Mouse (Mus musculus) lung, embryonic 16.5 days (tissue): ENCODE results near the gene Acad10. TPM values are rescaled to one million over a fixed set of nuclear protein-coding genes. Genes with fewer than 3 reads are reported as not detected.

Experiments
- ATAC-seq: fragments of 200-750 bp; cut with Nextera tagmentation; 2 replicates; pipeline ENCODE4 v1.8.0; 2017; ENCODE audit warnings: low read depth, mild to moderate bottlenecking, moderate library complexity
- H3K27ac ChIP-seq: fragments of 300-500 bp; sonication (generic); 2 replicates; pipeline ENCODE4 v1.5.1; 2014; ENCODE audit warnings: mild to moderate bottlenecking, control low read depth, low read length
- H3K27me3 ChIP-seq: fragments of 300-500 bp; sonication (generic); 2 replicates; pipeline ENCODE4 v1.6.1; 2014; ENCODE audit warnings: low read depth, low read length, mixed read lengths; ENCODE audit not compliant: control insufficient read depth, insufficient read depth
- H3K36me3 ChIP-seq: fragments of 300-500 bp; sonication (generic); 2 replicates; pipeline ENCODE4 v1.6.1; 2014; ENCODE audit warnings: low read length; ENCODE audit not compliant: control insufficient read depth, insufficient read depth
- H3K4me1 ChIP-seq: fragments of 300-500 bp; sonication (generic); replicated peaks from 2 replicates; pipeline ENCODE4 v1.6.1; 2014; ENCODE audit warnings: low read length, mixed read lengths; ENCODE audit not compliant: control insufficient read depth, insufficient read depth
- H3K4me2 ChIP-seq: fragments of 300-500 bp; sonication (generic); 2 replicates; pipeline ENCODE4 v1.6.1; 2014; ENCODE audit warnings: low read depth, low read length, control low read depth
- H3K4me3 ChIP-seq: fragments of 300-500 bp; sonication (generic); 2 replicates; pipeline ENCODE4 v1.5.1; 2014; ENCODE audit warnings: mild to moderate bottlenecking, low read length, control low read depth
- H3K9ac ChIP-seq: fragments of 300-500 bp; sonication (generic); 2 replicates; pipeline ENCODE4 v1.6.1; 2014; ENCODE audit warnings: low read length, control low read depth
- H3K9me3 ChIP-seq: fragments of 300-500 bp; sonication (generic); 2 replicates; pipeline ENCODE4 v1.6.1; 2016; ENCODE audit warnings: low read length; ENCODE audit not compliant: control insufficient read depth
- WGBS: fragments of 180-500 bp; shearing (Covaris S2); extraction: QIAGEN DNeasy Blood & Tissue Kit; methylation state at CpG from one replicate; pipeline ENCODE4 v1.1.7; 2014; 5-methylcytosine and 5-hydroxymethylcytosine counted together
- polyA plus RNA-seq: library from polyadenylated mRNA; unstranded; fragments of >200 nt; fragmentation: Nextera tagmentation; extraction: Ambion mirVana; gene quantifications from 2 replicates; pipeline ENCODE4 v1.2.1, GENCODE M21; 2015

Acad10 gene
- polyA plus RNA-seq, 1 experiment from 2014 or later: 3.1 TPM

GRCm38 (mm10) chr5:121593451-121594401 lies 66.6 kb downstream of the Acad10 start, which contains the start of gene Aldh2:
Aldh2 (minus strand) TSS chr5:121593824.
- Histone ChIP-seq H3K4me3 (peak within 1 kb of the TSS; percentile 76), H3K9ac (peak within 1 kb of the TSS; percentile 81), H3K4me2 (peak within 1 kb of the TSS; percentile 80), H3K27ac (peak within 1 kb of the TSS; percentile 89), H3K4me1 (peaks cover 19% of the 10 kb centered on the region), H3K27me3 (no peaks in the 10 kb centered on the region), H3K9me3 (no peaks in the 10 kb centered on the region), H3K36me3 (no peaks in the 10 kb centered on the region)
- 5% methylated on average over 47 of the region's 47 CpGs for WGBS
- ATAC-seq: peak; percentile 92

GRCm38 (mm10) chr5:121592816-121593407 lies 67.4 kb downstream of the Acad10 start:
- Histone ChIP-seq H3K9ac (peak overlapping the region; percentile 81), H3K4me2 (peak overlapping the region; percentile 80), H3K4me3 (peak overlapping the region; percentile 76), H3K27me3 (no peaks in the 10 kb centered on the region), H3K36me3 (no peaks in the 10 kb centered on the region), H3K27ac (peak overlapping the region; percentile 89), H3K9me3 (no peaks in the 10 kb centered on the region), H3K4me1 (peaks cover 22% of the 10 kb centered on the region)
- peak; percentile 59 for ATAC-seq
- WGBS: 2% methylated on average over 33 of the region's 33 CpGs

GRCm38 (mm10) chr5:121592064-121592815 lies 68.1 kb downstream of the Acad10 start:
- WGBS: 46% methylated on average over 11 of the region's 11 CpGs
- peak overlapping the region; percentile 30 for H3K27ac ChIP-seq
- H3K36me3 ChIP-seq: no peaks in the 10 kb centered on the region
- no peak for ATAC-seq
- peak overlapping the region; percentile 80 for H3K4me2 ChIP-seq
- peaks cover 28% of the 10 kb centered on the region for H3K4me1 ChIP-seq
- H3K4me3 ChIP-seq: peak overlapping the region; percentile 76
- no peaks in the 10 kb centered on the region for H3K27me3 ChIP-seq
- H3K9ac ChIP-seq: peak overlapping the region; percentile 81
- no peaks in the 10 kb centered on the region for H3K9me3 ChIP-seq

- H3K9me3 ChIP-seq: no peaks in the 10 kb centered on the region
- H3K4me2 ChIP-seq: peak overlapping the region; percentile 80
- peak overlapping the region; percentile 12; the same call in 1 of the 2 replicates for H3K9ac ChIP-seq
- WGBS: 51% methylated on average over 11 of the region's 11 CpGs
- no peaks in the 10 kb centered on the region for H3K27me3 ChIP-seq
- H3K36me3 ChIP-seq: no peaks in the 10 kb centered on the region
- H3K4me3 ChIP-seq: peak overlapping the region; percentile 76
- peak overlapping the region; percentile 30; the same call in 1 of the 2 replicates for H3K27ac ChIP-seq
- peaks cover 35% of the 10 kb centered on the region for H3K4me1 ChIP-seq
- ATAC-seq: no peak
These were observed 68.8 kb downstream of the Acad10 start for GRCm38 (mm10) chr5:121591417-121592063.

- H3K27me3 ChIP-seq: no peaks in the 10 kb centered on the region
- WGBS: 85% methylated on average over 6 of the region's 6 CpGs
- no peak overlapping the region for H3K9ac ChIP-seq
- no peak overlapping the region for H3K4me2 ChIP-seq
- peaks cover 45% of the 10 kb centered on the region for H3K4me1 ChIP-seq
- H3K9me3 ChIP-seq: no peaks in the 10 kb centered on the region
- H3K36me3 ChIP-seq: no peaks in the 10 kb centered on the region
- no peak overlapping the region for H3K27ac ChIP-seq
- H3K4me3 ChIP-seq: no peak overlapping the region
- no peak for ATAC-seq
These were observed 70.4 kb downstream of the Acad10 start for GRCm38 (mm10) chr5:121589928-121590327.

- Histone ChIP-seq H3K27me3 (no peaks in the 10 kb centered on the region), H3K4me3 (no peak overlapping the region), H3K9ac (no peak overlapping the region), H3K36me3 (no peaks in the 10 kb centered on the region), H3K27ac (peak overlapping the region; percentile 75), H3K9me3 (no peaks in the 10 kb centered on the region), H3K4me1 (peaks cover 46% of the 10 kb centered on the region), H3K4me2 (peak overlapping the region; percentile 34)
- 21% methylated on average over 6 of the region's 6 CpGs for WGBS
- ATAC-seq: peak; percentile 79
These were observed 73.8 kb downstream of the Acad10 start for GRCm38 (mm10) chr5:121586400-121587039.

GRCm38 (mm10) chr5:121585699-121586098 lies 74.6 kb downstream of the Acad10 start:
- Histone ChIP-seq H3K4me2 (no peak overlapping the region), H3K4me3 (no peak overlapping the region), H3K36me3 (no peaks in the 10 kb centered on the region), H3K27me3 (no peaks in the 10 kb centered on the region), H3K9ac (no peak overlapping the region), H3K27ac (peak overlapping the region; percentile 75), H3K4me1 (peaks cover 40% of the 10 kb centered on the region), H3K9me3 (no peaks in the 10 kb centered on the region)
- no peak for ATAC-seq
- WGBS: 83% methylated on average over 5 of the region's 5 CpGs

- no peaks in the 10 kb centered on the region for H3K27me3 ChIP-seq
- no peak overlapping the region; the same call in 1 of the 2 replicates for H3K9ac ChIP-seq
- H3K9me3 ChIP-seq: no peaks in the 10 kb centered on the region
- H3K36me3 ChIP-seq: peaks cover 2% of the 10 kb centered on the region; the same call in 1 of the 2 replicates
- ATAC-seq: no peak
- H3K4me2 ChIP-seq: no peak overlapping the region
- WGBS: 94% methylated on average over 10 of the region's 10 CpGs
- H3K4me3 ChIP-seq: no peak overlapping the region
- peaks cover 40% of the 10 kb centered on the region for H3K4me1 ChIP-seq
- H3K27ac ChIP-seq: no peak overlapping the region
These were observed 75.3 kb downstream of the Acad10 start for GRCm38 (mm10) chr5:121585005-121585404.
